Mouse (Mus musculus) G1E (cell line): Measurements from ENCODE around the gene Gpd1. TPM values are rescaled to one million over a fixed set of nuclear protein-coding genes. Genes with fewer than 3 reads are reported as not detected.
A peak's percentile ranks its signal among the peaks of the same experiment; 100 is the strongest.
"Not testable (repeated sequence)": the region's sequence is repeated elsewhere in the genome, so short reads cannot be mapped to it uniquely, and the experiment has no call there.

ENCODE experiments used
- ATAC-seq: 2 replicates; pipeline ENCODE4 v1.8.0; 2016; ENCODE audit warnings: mild to moderate bottlenecking; ENCODE audit not compliant: insufficient number of reproducible peaks, poor library complexity, low FRiP score, severe bottlenecking; ENCODE audit errors: extremely low read depth
- DNase-seq: peaks from one replicate; pipeline ENCODE4 v3.0.0; 2012; ENCODE audit warnings: low spot score
- H3K27me3 ChIP-seq: 2 replicates; pipeline ENCODE4 v1.6.1; 2012; ENCODE audit warnings: mild to moderate bottlenecking, low read length, inconsistent platforms; ENCODE audit not compliant: insufficient read depth
- H3K36me3 ChIP-seq: replicated peaks from 2 replicates; pipeline ENCODE3; 2012; ENCODE audit warnings: mild to moderate bottlenecking, inconsistent platforms
- H3K4me1 ChIP-seq: 2 replicates; pipeline ENCODE4 v1.6.1; 2012; ENCODE audit warnings: low read depth, low read length, inconsistent platforms, mixed read lengths; ENCODE audit not compliant: insufficient read depth
- H3K4me3 ChIP-seq: 2 replicates; pipeline ENCODE4 v1.5.1; 2012; ENCODE audit warnings: low read depth, mild to moderate bottlenecking, inconsistent platforms, low read length, moderate library complexity, mixed read lengths
- H3K9me3 ChIP-seq: replicated peaks from 2 replicates; pipeline ENCODE4 v1.6.1; 2012; ENCODE audit warnings: inconsistent platforms
- CTCF ChIP-seq: IDR thresholded peaks from 2 replicates; pipeline ENCODE4 v1.5.1; 2012; ENCODE audit warnings: low read depth, low read length, inconsistent platforms, mixed read lengths
- GATA1 ChIP-seq: IDR thresholded peaks from 2 replicates; pipeline ENCODE4 v1.6.1; 2012; ENCODE audit warnings: borderline replicate concordance, low read length, inconsistent platforms, mixed read lengths
- GATA2 ChIP-seq: IDR thresholded peaks from 2 replicates; pipeline ENCODE4 v1.6.1; 2012; ENCODE audit warnings: low read depth, low read length, inconsistent platforms, borderline replicate concordance
- POLR2AphosphoS5 ChIP-seq: IDR thresholded peaks from 2 replicates; pipeline ENCODE4 v1.6.1; 2012; ENCODE audit warnings: low read depth, low read length, inconsistent platforms; ENCODE audit not compliant: insufficient replicate concordance
- TAL1 ChIP-seq: conservative IDR thresholded peaks from 2 replicates; pipeline ENCODE4 v1.6.1; 2012; ENCODE audit warnings: low read depth, low read length, inconsistent platforms, mixed read lengths
- polyA plus RNA-seq: library from polyadenylated mRNA; stranded (reverse); fragments of >175 nt; gene quantifications from 2 replicates; pipeline ENCODE4 v1.2.3, GENCODE M21; 2012
- total RNA-seq, 2 experiments: library from RNA; stranded (forward) in 1 of 2; stranded (reverse) in 1 of 2; fragments of 200-1000 nt in 1 of 2; fragments of >200 nt in 1 of 2; fragmentation: Nextera tagmentation in 1 of 2; gene quantifications; 2 replicates each; pipeline ENCODE4 v1.2.3; 2014 to 2017

Gpd1 gene
- total and polyA plus RNA-seq, 3 experiments, result not detected

GRCm38 (mm10) chr15:99740229-99740628 is 22.9 kb downstream of the Gpd1 start:
- Histone ChIP-seq H3K4me3 (no peak overlapping the region), H3K4me1 (no peaks in the 10 kb centered on the region), H3K9me3 (no peaks in the 10 kb centered on the region), H3K27me3 (peaks cover 7% of the 10 kb centered on the region; the same call in 1 of the 2 replicates), H3K36me3 (no peaks in the 10 kb centered on the region)
- DNase-seq (no peak), ATAC-seq (no peak)
- TF ChIP-seq GATA2 (no peak), GATA1 (no peak)

- Histone ChIP-seq H3K27me3 (peaks cover 8% of the 10 kb centered on the region; the same call in 1 of the 2 replicates), H3K36me3 (no peaks in the 10 kb centered on the region), H3K9me3 (no peaks in the 10 kb centered on the region), H3K4me1 (no peaks in the 10 kb centered on the region), H3K4me3 (no peak overlapping the region)
- no peak for ATAC-seq
- DNase-seq, result no peak
- TF ChIP-seq TAL1 (no peak), POLR2AphosphoS5 (no peak), GATA2 (no peak), CTCF (no peak), GATA1 (no peak)
Observed at GRCm38 (mm10) chr15:99754204-99754603, 36.9 kb downstream of the Gpd1 start.

- DNase-seq (no peak), ATAC-seq (no peak)
- H3K27me3 ChIP-seq, result peaks cover 12% of the 10 kb centered on the region
- no peak overlapping the region for H3K4me3 ChIP-seq
- H3K36me3 ChIP-seq, result no peaks in the 10 kb centered on the region
- H3K4me1 ChIP-seq, result peaks cover 30% of the 10 kb centered on the region
- H3K9me3 ChIP-seq, result no peaks in the 10 kb centered on the region
- no peak for TF ChIP-seq GATA1
- TF ChIP-seq GATA2, result no peak
- no peak for TF ChIP-seq POLR2AphosphoS5
- no peak for TF ChIP-seq TAL1
- no peak for TF ChIP-seq CTCF
Observed at GRCm38 (mm10) chr15:99767467-99767866, 50.2 kb downstream of the Gpd1 start.

GRCm38 (mm10) chr15:99768761-99769160 is 51.4 kb downstream of the Gpd1 start:
- ATAC-seq, result no peak
- Histone ChIP-seq H3K36me3 (no peaks in the 10 kb centered on the region), H3K27me3 (peaks cover 15% of the 10 kb centered on the region), H3K4me3 (no peak overlapping the region), H3K4me1 (peaks cover 32% of the 10 kb centered on the region), H3K9me3 (no peaks in the 10 kb centered on the region)
- TF ChIP-seq GATA1, result no peak
- TF ChIP-seq CTCF, result no peak
- no peak for TF ChIP-seq POLR2AphosphoS5
- TF ChIP-seq TAL1, result no peak
- no peak for TF ChIP-seq GATA2
- no peak for DNase-seq

- H3K36me3 ChIP-seq, result no peaks in the 10 kb centered on the region
- no peak for TF ChIP-seq TAL1
- no peak for TF ChIP-seq CTCF
- no peak for TF ChIP-seq POLR2AphosphoS5
- TF ChIP-seq GATA2, result no peak
- TF ChIP-seq GATA1, result no peak
- no peaks in the 10 kb centered on the region for H3K9me3 ChIP-seq
- H3K4me1 ChIP-seq, result peaks cover 34% of the 10 kb centered on the region
- peaks cover 15% of the 10 kb centered on the region for H3K27me3 ChIP-seq
- no peak for ATAC-seq
- DNase-seq, result peak; percentile 11
- no peak overlapping the region; the same call in 1 of the 2 replicates for H3K4me3 ChIP-seq
Observed at GRCm38 (mm10) chr15:99771004-99771500, 53.7 kb downstream of the Gpd1 start.

- peaks cover 15% of the 10 kb centered on the region for H3K27me3 ChIP-seq
- no peak for ATAC-seq
- no peaks in the 10 kb centered on the region for H3K9me3 ChIP-seq
- peaks cover 34% of the 10 kb centered on the region for H3K4me1 ChIP-seq
- TF ChIP-seq CTCF (no peak), GATA2 (no peak)
- H3K4me3 ChIP-seq, result peak overlapping the region; percentile 76
- H3K36me3 ChIP-seq, result no peaks in the 10 kb centered on the region
- no peak for DNase-seq
Observed at GRCm38 (mm10) chr15:99771601-99772276, 54.4 kb downstream of the Gpd1 start.

- H3K4me1 ChIP-seq, result peaks cover 32% of the 10 kb centered on the region
Observed at GRCm38 (mm10) chr15:99772277-99772880, 55.1 kb downstream of the Gpd1 start.

GRCm38 (mm10) chr15:99772881-99772924 is 55.4 kb downstream of the Gpd1 start, which contains the start of gene Cers5:
Cers5 (minus strand) TSS chr15:99772885.
- not testable (repeated sequence) for ATAC-seq, DNase-seq, H3K36me3 ChIP-seq, H3K9me3 ChIP-seq
- Histone ChIP-seq H3K27me3 (peaks cover 18% of the 10 kb centered on the region), H3K4me3 (peak within 1 kb of the TSS; percentile 76), H3K4me1 (peaks cover 31% of the 10 kb centered on the region)

More at GRCm38 (mm10) chr15:99772277-99772880, 55.1 kb downstream of the Gpd1 start:
- Histone ChIP-seq H3K9me3 (no peaks in the 10 kb centered on the region), H3K4me3 (peak overlapping the region; percentile 76), H3K27me3 (peaks cover 18% of the 10 kb centered on the region), H3K36me3 (no peaks in the 10 kb centered on the region)
- DNase-seq (peak; percentile 72), ATAC-seq (peak; percentile 72)
- TF ChIP-seq GATA1 (no peak), TAL1 (no peak), GATA2 (no peak), POLR2AphosphoS5 (no peak), CTCF (no peak)
